Mouse (Mus musculus) testis, adult 2 months (tissue): ENCODE data around the gene Cacna1c. TPM values are rescaled to one million over a fixed set of nuclear protein-coding genes. Genes with fewer than 3 reads are reported as not detected.

Source experiments
- H3K27ac ChIP-seq: fragments of 200-500 bp; 2 replicates; pipeline ENCODE4 v1.5.1; 2012; ENCODE audit warnings: low read depth, low read length; ENCODE audit not compliant: control insufficient read depth, insufficient read depth
- H3K27me3 ChIP-seq: fragments of 200-500 bp; 2 replicates; pipeline ENCODE4 v1.6.1; 2012; ENCODE audit warnings: mild to moderate bottlenecking, low read length, moderate library complexity; ENCODE audit not compliant: control insufficient read depth, insufficient read depth
- H3K36me3 ChIP-seq: fragments of 200-500 bp; 2 replicates; pipeline ENCODE4 v1.6.1; 2012; ENCODE audit warnings: mild to moderate bottlenecking, low read length; ENCODE audit not compliant: control insufficient read depth, insufficient read depth
- H3K4me1 ChIP-seq: fragments of 200-500 bp; 2 replicates; pipeline ENCODE4 v1.6.1; 2012; ENCODE audit warnings: low read length; ENCODE audit not compliant: control insufficient read depth, insufficient read depth
- H3K4me3 ChIP-seq: fragments of 200-500 bp; 2 replicates; pipeline ENCODE4 v1.5.1; 2012; ENCODE audit warnings: low read depth, mild to moderate bottlenecking, low read length, moderate library complexity, mixed read lengths; ENCODE audit not compliant: control insufficient read depth
- CTCF ChIP-seq: fragments of 200-500 bp; IDR thresholded peaks from 2 replicates; pipeline ENCODE4 v1.5.1; 2012; ENCODE audit warnings: low read depth, mild to moderate bottlenecking, inconsistent platforms, low read length, moderate library complexity; ENCODE audit not compliant: control insufficient read depth, insufficient read depth, insufficient replicate concordance
- POLR2A ChIP-seq: fragments of 200-500 bp; IDR thresholded peaks from 2 replicates; pipeline ENCODE4 v1.6.1; 2012; ENCODE audit warnings: low read depth, mild to moderate bottlenecking, inconsistent platforms, low read length, moderate library complexity; ENCODE audit not compliant: control insufficient read depth
- polyA plus RNA-seq: library from polyadenylated mRNA; depleted of rRNA; stranded (reverse); fragments of >200 nt; gene quantifications from 2 replicates; pipeline ENCODE4 v1.2.3, GENCODE M21; 2012

Gene Cacna1c
- polyA plus RNA-seq, 1 experiment = 1.8 TPM

DNA sequence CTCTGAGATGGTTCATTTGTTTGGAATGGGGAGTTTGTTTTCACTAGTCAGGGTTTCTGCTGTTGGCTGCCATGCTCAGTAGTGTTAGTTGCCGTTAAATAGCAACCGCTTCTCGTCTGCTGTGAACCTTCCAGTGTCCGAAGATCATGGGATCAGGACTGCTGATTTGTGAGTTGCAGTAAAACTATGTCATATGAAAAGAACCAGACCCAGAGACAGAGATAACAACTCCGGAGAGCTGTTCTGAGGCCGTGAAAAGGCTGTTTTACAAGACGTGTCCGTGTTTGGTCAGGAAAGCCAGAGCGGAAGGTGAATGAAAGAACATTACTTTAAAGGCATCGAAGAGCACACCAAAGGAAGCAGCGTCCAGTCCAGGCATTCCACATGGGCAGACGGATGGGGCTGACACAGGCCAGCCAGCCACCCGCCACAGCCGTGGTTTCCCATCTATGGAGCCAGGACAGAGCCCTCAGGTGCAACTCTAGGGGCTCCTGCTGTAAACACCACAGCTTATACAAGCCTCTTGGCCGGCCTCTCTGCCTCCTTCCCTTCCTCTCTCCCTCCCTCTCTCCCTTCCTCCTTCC lies 2.6 kb downstream of the Cacna1c start:
- TF ChIP-seq POLR2A = no peak
- no peak for TF ChIP-seq CTCF
- no peaks in the 10 kb centered on the region for H3K4me1 ChIP-seq
- H3K36me3 ChIP-seq = peaks cover 3% of the 10 kb centered on the region
- no peak overlapping the region for H3K4me3 ChIP-seq
- no peaks in the 10 kb centered on the region for H3K27me3 ChIP-seq
- no peak overlapping the region for H3K27ac ChIP-seq

DNA sequence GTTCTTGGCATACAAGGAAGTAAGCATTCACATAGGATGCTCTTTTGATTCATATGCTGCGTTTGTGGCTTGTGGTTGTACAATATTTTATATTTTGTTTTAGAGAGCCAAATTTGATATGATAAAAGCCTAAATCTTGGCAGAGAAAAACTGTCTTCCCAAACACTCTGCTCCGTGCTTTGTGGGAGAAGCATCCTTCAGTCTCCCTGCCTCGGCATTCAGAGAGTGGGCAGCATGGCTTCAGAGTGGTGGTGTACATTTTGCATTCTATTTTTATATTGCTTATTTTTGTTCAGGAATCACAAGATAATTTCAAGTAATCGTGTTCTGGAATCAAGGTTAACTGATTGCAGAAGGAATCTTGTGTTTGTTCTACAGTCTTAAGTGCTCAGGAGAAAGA lies 4.7 kb downstream of the Cacna1c start:
- Histone ChIP-seq H3K36me3 (peaks cover 3% of the 10 kb centered on the region), H3K4me1 (no peaks in the 10 kb centered on the region), H3K4me3 (no peak overlapping the region), H3K27ac (no peak overlapping the region), H3K27me3 (no peaks in the 10 kb centered on the region)
- no peak for TF ChIP-seq CTCF

DNA sequence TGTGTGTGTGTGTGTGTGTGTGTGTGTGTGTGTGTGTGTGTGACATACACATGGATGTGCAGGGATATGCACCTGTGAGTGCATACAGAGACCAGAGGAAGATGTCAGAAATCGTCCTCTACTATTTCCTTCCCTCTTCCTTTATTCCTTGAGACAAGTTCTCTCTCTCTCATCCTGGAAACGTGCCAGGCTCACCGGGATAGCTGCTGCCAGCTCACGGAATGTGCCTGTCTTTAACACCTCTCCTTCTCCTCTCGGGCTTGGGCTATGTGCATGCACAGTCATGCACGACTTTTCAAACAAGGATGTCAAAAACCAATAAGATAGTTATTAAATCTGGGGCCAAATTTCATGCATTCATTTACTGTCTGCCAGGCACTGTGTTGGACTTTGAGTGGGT lies 8.6 kb downstream of the Cacna1c start:
- no peaks in the 10 kb centered on the region for H3K27me3 ChIP-seq
- no peak overlapping the region for H3K27ac ChIP-seq
- TF ChIP-seq POLR2A = no peak
- H3K36me3 ChIP-seq = peaks cover 1% of the 10 kb centered on the region
- no peak overlapping the region for H3K4me3 ChIP-seq
- no peaks in the 10 kb centered on the region for H3K4me1 ChIP-seq

DNA sequence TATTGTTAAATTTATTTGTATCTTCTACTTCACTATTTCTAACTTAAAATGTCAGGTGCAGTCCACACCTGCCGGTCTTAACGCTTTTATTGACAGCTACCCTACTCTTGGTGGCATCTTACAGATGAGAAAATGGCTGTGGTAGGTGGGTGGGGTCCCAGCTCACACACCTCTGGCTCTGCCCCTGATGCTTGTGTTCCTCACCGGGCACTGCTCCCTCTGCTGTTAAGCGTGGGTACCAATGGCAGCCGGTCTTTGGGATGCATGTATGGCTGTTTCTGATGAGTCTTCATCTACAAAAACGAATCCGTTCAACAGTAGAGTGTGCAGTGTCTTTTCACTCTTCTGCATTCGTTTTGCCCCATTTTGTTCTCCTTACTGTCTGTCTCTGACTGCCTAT lies 9.6 kb downstream of the Cacna1c start:
- Histone ChIP-seq H3K4me3 (no peak overlapping the region), H3K27ac (no peak overlapping the region), H3K4me1 (no peaks in the 10 kb centered on the region), H3K36me3 (no peaks in the 10 kb centered on the region; the same call in 1 of the 2 replicates), H3K27me3 (no peaks in the 10 kb centered on the region)
- TF ChIP-seq POLR2A (no peak), CTCF (no peak; the same call in 1 of the 2 replicates)

DNA sequence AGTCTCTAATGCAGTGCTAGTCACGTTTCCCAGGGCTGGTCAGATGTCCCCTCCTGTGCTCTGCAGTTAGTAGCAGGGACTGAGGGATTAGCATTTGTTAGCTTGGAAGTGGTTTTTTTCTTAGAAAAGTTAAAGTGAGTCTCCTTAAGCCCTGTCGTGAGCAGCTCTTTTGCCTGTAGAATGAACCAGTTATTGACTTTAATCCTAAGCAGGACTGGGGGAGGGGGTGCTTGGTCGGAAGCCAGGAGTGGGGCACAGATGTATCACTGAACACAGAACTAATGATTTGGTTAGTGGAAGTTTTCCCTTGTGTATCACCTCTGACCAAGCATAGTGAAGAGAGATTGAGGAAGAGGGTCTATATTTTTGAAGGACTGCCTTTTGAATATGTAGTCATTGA lies 12.4 kb downstream of the Cacna1c start:
- Histone ChIP-seq H3K4me3 (no peak overlapping the region), H3K27ac (no peak overlapping the region), H3K27me3 (no peaks in the 10 kb centered on the region), H3K4me1 (no peaks in the 10 kb centered on the region), H3K36me3 (no peaks in the 10 kb centered on the region)
- TF ChIP-seq CTCF (no peak), POLR2A (no peak)

DNA sequence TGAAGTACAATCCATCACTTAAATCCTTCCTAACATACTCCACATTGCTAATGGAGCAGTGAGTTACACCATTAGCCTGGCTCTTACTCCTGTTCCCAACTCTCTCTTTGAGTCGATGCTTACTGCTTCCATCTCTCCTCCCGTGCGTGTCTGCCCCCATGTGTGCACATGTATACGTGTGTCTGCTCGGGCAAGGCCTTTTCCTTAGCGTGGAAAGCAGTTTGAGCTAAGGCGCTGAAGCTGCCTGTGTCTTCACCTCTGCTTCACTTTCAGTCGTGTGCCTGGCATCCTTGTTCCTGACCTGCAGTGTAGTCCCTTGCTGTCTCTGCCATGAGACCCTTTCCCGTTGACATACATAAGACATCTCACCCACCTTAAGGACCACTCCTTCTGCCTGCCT lies 14.0 kb downstream of the Cacna1c start:
- H3K27me3 ChIP-seq = no peaks in the 10 kb centered on the region
- H3K27ac ChIP-seq = no peak overlapping the region
- TF ChIP-seq CTCF (no peak), POLR2A (no peak)
- H3K4me3 ChIP-seq = no peak overlapping the region
- H3K4me1 ChIP-seq = no peaks in the 10 kb centered on the region
- H3K36me3 ChIP-seq = no peaks in the 10 kb centered on the region

DNA sequence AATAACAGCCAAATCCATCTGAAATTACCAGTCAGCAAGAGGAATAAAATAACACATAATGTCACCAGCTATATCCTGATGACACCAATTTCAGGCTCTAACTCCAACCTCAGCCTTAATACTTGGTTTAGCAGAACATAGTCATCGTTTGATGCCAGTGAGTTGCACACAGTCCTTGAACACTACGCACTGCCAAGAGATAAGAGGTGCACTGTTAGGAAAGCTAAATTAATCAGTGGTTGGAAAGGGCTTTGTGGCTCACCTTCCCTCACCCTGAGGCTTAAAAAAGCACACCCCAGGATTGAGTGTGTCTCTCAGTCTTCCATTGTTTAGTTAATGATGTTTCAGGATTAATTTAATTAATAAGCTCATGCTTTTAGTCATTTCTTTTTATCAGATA lies 16.0 kb downstream of the Cacna1c start:
- H3K27ac ChIP-seq = no peak overlapping the region
- H3K27me3 ChIP-seq = no peaks in the 10 kb centered on the region
- no peak overlapping the region for H3K4me3 ChIP-seq
- no peaks in the 10 kb centered on the region for H3K36me3 ChIP-seq
- H3K4me1 ChIP-seq = peaks cover 4% of the 10 kb centered on the region; the same call in 1 of the 2 replicates
- TF ChIP-seq CTCF = no peak
- TF ChIP-seq POLR2A = no peak

DNA sequence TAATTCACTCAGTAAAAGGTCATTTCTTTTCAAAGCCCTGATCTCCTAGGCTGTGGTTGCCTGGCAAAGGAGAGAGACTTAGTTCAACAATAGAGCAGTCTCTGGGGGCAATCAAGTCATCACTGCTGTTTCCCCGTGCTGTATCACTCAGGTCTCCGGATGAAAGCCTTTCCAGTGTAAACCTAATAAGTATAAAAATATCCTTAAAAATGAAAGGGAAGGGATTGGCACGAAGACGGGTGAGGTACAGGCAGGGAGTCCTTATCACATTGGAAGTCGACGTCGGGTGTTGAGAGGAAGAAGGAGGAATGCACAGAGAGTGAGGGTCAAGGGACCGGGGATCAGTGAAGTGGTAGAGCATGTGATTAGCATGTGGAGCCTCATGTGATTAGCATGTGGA lies 19.1 kb downstream of the Cacna1c start:
- Histone ChIP-seq H3K27ac (no peak overlapping the region), H3K4me3 (no peak overlapping the region), H3K36me3 (no peaks in the 10 kb centered on the region), H3K4me1 (peaks cover 6% of the 10 kb centered on the region), H3K27me3 (no peaks in the 10 kb centered on the region)
- TF ChIP-seq POLR2A = no peak
